15 mouse cellular contexts compared by ENCODE assay signal in genomic region chr6:114644531-114644930, GRCm38 (mm10). TPM values are rescaled to one million over a fixed set of nuclear protein-coding genes. Genes with fewer than 3 reads are reported as not detected.
DNase-seq lines count a peak whose midpoint lies in the region; ATAC-seq and TF ChIP-seq lines count a peak whose summit lies in the region.
"Had no signal": no experiment of that assay in that cellular context is flagged by ENCODE, and none has a peak within 500 bp of the region (broad histone marks: within the 10 kb centered on the region; RNA-seq: fewer than 3 reads in every experiment).

No protein-coding gene starts in this region.

- ATAC-seq in liver, embryonic 12.5 days: no peak
- peak; percentile 58 for ATAC-seq in G1E (ENCODE audit: extremely low read depth, insufficient number of reproducible peaks, low FRiP score, poor library complexity, severe bottlenecking)
- ATAC-seq in liver, embryonic 14.5 days (ENCODE audit: insufficient read depth): no peak
- ATAC-seq in neutrophil, adult 5-6 weeks (ENCODE audit: extremely low read depth, insufficient number of reproducible peaks, low FRiP score, poor library complexity, severe bottlenecking): peak; percentile 50; the same call in 1 of the 2 replicates
- ATAC-seq: intestine, postnatal 0 days; midbrain, embryonic 16.5 days had no signal

- no peak overlapping the region for H3K9ac ChIP-seq in liver, embryonic 12.5 days
- H3K9ac ChIP-seq in liver, embryonic 14.5 days (replicated peaks): no peak overlapping the region
- H3K9ac ChIP-seq: heart, embryonic 13.5 days had no signal

- H3K4me3 ChIP-seq in liver, embryonic 12.5 days: no peak overlapping the region
- H3K4me3 ChIP-seq in G1E (ENCODE audit: low read depth, low read length): no peak overlapping the region; the same call in 1 of the 2 replicates
- no peak overlapping the region for H3K4me3 ChIP-seq in liver, embryonic 14.5 days (ENCODE audit: insufficient read depth in 1 of 2, low read depth in 2 of 2, low read length in 2 of 2)
- H3K4me3 ChIP-seq in embryonic facial prominence, embryonic 10.5 days: no peak overlapping the region

- H3K27ac ChIP-seq in liver, embryonic 12.5 days: no peak overlapping the region
- H3K27ac ChIP-seq in liver, embryonic 14.5 days: no peak overlapping the region
- H3K27ac ChIP-seq in embryonic facial prominence, embryonic 10.5 days (replicated peaks): no peak overlapping the region
- H3K27ac ChIP-seq: forebrain, embryonic 10.5 days; heart, embryonic 13.5 days; hindbrain, embryonic 10.5 days had no signal

- 0 out of 2 replicates have a peak, but pooled peaks cover 4% of the 10 kb centered on the region for H3K36me3 ChIP-seq in liver, embryonic 12.5 days
- H3K36me3 ChIP-seq in G1E (replicated peaks): peaks cover 41% of the 10 kb centered on the region
- H3K36me3 ChIP-seq in liver, embryonic 14.5 days (replicated peaks; ENCODE audit: control insufficient read depth, insufficient read depth, low read depth): no peaks in the 10 kb centered on the region
- no peaks in the 10 kb centered on the region for H3K36me3 ChIP-seq in embryonic facial prominence, embryonic 10.5 days (replicated peaks)
- H3K36me3 ChIP-seq: forebrain, embryonic 10.5 days; heart, embryonic 13.5 days; hindbrain, embryonic 10.5 days had no signal

- no peak for TF ChIP-seq CTCF in G1E (IDR thresholded peaks at IDR 0.05; ENCODE audit: low read depth, low read length)
- TF ChIP-seq CTCF in liver, embryonic 14.5 days (IDR thresholded peaks at IDR 0.05; ENCODE audit: low read depth): no peak

- 75% methylated on average over 1 of the region's 1 CpGs for WGBS in liver, embryonic 12.5 days (ENCODE audit: insufficient replicate concordance)
- WGBS in liver, embryonic 14.5 days (ENCODE audit: insufficient replicate concordance): 58% methylated on average over 1 of the region's 1 CpGs
- 88% methylated on average over 1 of the region's 1 CpGs for WGBS in embryonic facial prominence, embryonic 10.5 days

- no peaks in the 10 kb centered on the region for H3K9me3 ChIP-seq in liver, embryonic 12.5 days (replicated peaks)
- no peaks in the 10 kb centered on the region for H3K9me3 ChIP-seq in G1E (replicated peaks)
- no peaks in the 10 kb centered on the region for H3K9me3 ChIP-seq in liver, embryonic 14.5 days (ENCODE audit: control insufficient read depth, low read length)
- H3K9me3 ChIP-seq in embryonic facial prominence, embryonic 10.5 days: no peaks in the 10 kb centered on the region
- H3K9me3 ChIP-seq: forebrain, embryonic 10.5 days; heart, embryonic 13.5 days; hindbrain, embryonic 10.5 days had no signal

- no peaks in the 10 kb centered on the region; the same call in 1 of the 2 replicates for H3K27me3 ChIP-seq in liver, embryonic 12.5 days (replicated peaks)
- no peaks in the 10 kb centered on the region for H3K27me3 ChIP-seq in G1E (ENCODE audit: insufficient read depth, low read length)
- no peaks in the 10 kb centered on the region for H3K27me3 ChIP-seq in liver, embryonic 14.5 days (ENCODE audit: control insufficient read depth, insufficient read depth, low read length)
- H3K27me3 ChIP-seq in embryonic facial prominence, embryonic 10.5 days (replicated peaks; ENCODE audit: low read depth, poor library complexity, severe bottlenecking): no peaks in the 10 kb centered on the region

- peaks cover 10% of the 10 kb centered on the region for H3K4me1 ChIP-seq in liver, embryonic 12.5 days
- H3K4me1 ChIP-seq in G1E (ENCODE audit: insufficient read depth, low read depth, low read length): peaks cover 12% of the 10 kb centered on the region; the same call in 1 of the 2 replicates
- H3K4me1 ChIP-seq in liver, embryonic 14.5 days (replicated peaks; ENCODE audit: control insufficient read depth in 2 of 2, insufficient read depth in 2 of 2, low read length in 1 of 2): peaks cover 0 to 5% of the 10 kb centered on the region in 2 experiments; a peak in 1 of 4 replicates
- H3K4me1 ChIP-seq in embryonic facial prominence, embryonic 10.5 days: peaks cover 8% of the 10 kb centered on the region

- no peak for TF ChIP-seq EP300 in liver, embryonic 14.5 days (IDR thresholded peaks at IDR 0.05; ENCODE audit: low read depth)

- no peak for DNase-seq in liver
- DNase-seq in G1E (ENCODE audit: low spot score): no peak
- no peak for DNase-seq in liver, embryonic 14.5 days (ENCODE audit: low read depth in 3 of 3, low spot score in 3 of 3)
- no peak for DNase-seq in heart, adult 8-10 months (ENCODE audit: low spot score)
- no peak for DNase-seq in embryonic facial prominence, embryonic 10.5 days (ENCODE audit: low spot score)
- DNase-seq: cerebellum, adult 8-10 months; right cerebral cortex, postnatal 14 days; thymus, adult 2 months had no signal

- peak overlapping the region; percentile 85 for H3K4me2 ChIP-seq in liver, embryonic 12.5 days
- peak overlapping the region; percentile 91 for H3K4me2 ChIP-seq in liver, embryonic 14.5 days (ENCODE audit: low read depth)

RNA-seq across cellular contexts. Expression of gene Atg7, which starts 1.6 kb away (rescaled TPM):
- polyA plus RNA-seq in liver, embryonic 12.5 days (2016; fragmentation: Nextera tagmentation; extraction: Ambion mirVana): 15.0 and 15.7 TPM in 2 replicates
- total RNA-seq in G1E (2014; fragmentation: Nextera tagmentation) (19.4 and 31.0 TPM in 2 replicates), G1E (2017) (28.9 and 37.9 TPM in 2 replicates)
- 47.4 and 55.0 TPM in 2 replicates for polyA plus RNA-seq in G1E (2012)
- 4.7 and 4.8 TPM in 2 replicates for polyA plus RNA-seq in liver, embryonic 14.5 days (2012; rRNA removed)
- 8.9 and 11.8 TPM in 2 replicates for polyA plus RNA-seq in liver, embryonic 14.5 days (2014; fragmentation: Nextera tagmentation; extraction: Ambion mirVana)
- 74.5 and 95.0 TPM in 2 replicates for total RNA-seq in neutrophil, adult 5-6 weeks (2017)
- 10 to 100 TPM; 11.5 to 13.1 (median 12.2) TPM for total RNA-seq in heart, adult 8-10 months (2022)
- polyA plus RNA-seq in embryonic facial prominence, embryonic 10.5 days (2016; fragmentation: Nextera tagmentation; extraction: Ambion mirVana): 19.7 TPM in 2 replicates

Comparison
In these comparisons a context has a peak if more than half of its experiments do, and no peak if none do; other contexts are left out.
1. ATAC-seq: peak in G1E (single experiment) and neutrophil, adult 5-6 weeks (single experiment); none in liver, embryonic 12.5 days (single experiment) and liver, embryonic 14.5 days (single experiment).